Mouse (Mus musculus) right cerebral cortex, adult 2 months (tissue): Measurements from ENCODE around the gene Dstyk.

Source experiments
- DNase-seq, 2 experiments: peaks; one replicate each; pipeline ENCODE4 v3.0.0; 2021 to 2022; ENCODE audit warnings: low spot score in 2 of 2

Dstyk gene

GRCm38 (mm10) chr1:132512106-132512505, 94.8 kb downstream of the Dstyk start:
- DNase-seq = no peak

- no peak for DNase-seq
These were observed 98.0 kb downstream of the Dstyk start for GRCm38 (mm10) chr1:132515339-132515738.
